In genomic region chr7:67647277-67647676, GRCm38 (mm10) we compare ENCODE assay signal across 8 mouse cellular contexts. TPM values are rescaled to one million over a fixed set of nuclear protein-coding genes. Genes with fewer than 3 reads are reported as not detected.
A peak's percentile ranks its signal among the peaks of the same experiment; 100 is the strongest.
DNase-seq lines count a peak whose midpoint lies in the region; ATAC-seq lines count a peak whose summit lies in the region.

TSS of gene Ttc23 (plus strand) at chr7:67647410.

- WGBS in kidney, embryonic 16.5 days = under 1% methylated on average over 5 of the region's 5 CpGs
- 1% methylated on average over 5 of the region's 5 CpGs for WGBS in midbrain, embryonic 15.5 days

- peak within 1 kb of the TSS; percentile 91 for H3K4me3 ChIP-seq in kidney, embryonic 16.5 days (ENCODE audit: low read length)
- peak within 1 kb of the TSS; percentile 75 for H3K4me3 ChIP-seq in midbrain, embryonic 15.5 days

- peak within 1 kb of the TSS; percentile 88 for H3K4me2 ChIP-seq in kidney, embryonic 16.5 days (replicated peaks; ENCODE audit: low read depth, low read length)
- H3K4me2 ChIP-seq in midbrain, embryonic 15.5 days = peak within 1 kb of the TSS; percentile 81

- no peaks in the 10 kb centered on the region for H3K27me3 ChIP-seq in kidney, embryonic 16.5 days (ENCODE audit: insufficient read depth, low read length)
- no peaks in the 10 kb centered on the region for H3K27me3 ChIP-seq in midbrain, embryonic 15.5 days (replicated peaks)

- H3K9ac ChIP-seq in kidney, embryonic 16.5 days (replicated peaks; ENCODE audit: low read length) = peak within 1 kb of the TSS; percentile 92
- peak within 1 kb of the TSS; percentile 62 for H3K9ac ChIP-seq in midbrain, embryonic 15.5 days

- H3K36me3 ChIP-seq in kidney, embryonic 16.5 days (ENCODE audit: insufficient read depth, low read length) = no peaks in the 10 kb centered on the region
- no peaks in the 10 kb centered on the region for H3K36me3 ChIP-seq in midbrain, embryonic 15.5 days (replicated peaks)

- ATAC-seq in kidney, embryonic 16.5 days (ENCODE audit: low FRiP score, low TSS enrichment) = no peak
- ATAC-seq in midbrain, embryonic 15.5 days (replicated peaks) = no peak

- DNase-seq in kidney, adult 8-10 months = peak; percentile 30 to 77
- DNase-seq in kidney, adult 11 months = no peak
- DNase-seq in embryo, embryonic 11 days = peak; percentile 83
- DNase-seq in heart, adult 18-20 months = peak; percentile 61 to 66
- no peak for DNase-seq in urinary bladder, postnatal 25 days (ENCODE audit: low spot score)
- no peak for DNase-seq in ovary, postnatal 10 days (ENCODE audit: low spot score)

- peak within 1 kb of the TSS; percentile 95 for H3K27ac ChIP-seq in kidney, embryonic 16.5 days (ENCODE audit: low read length)
- H3K27ac ChIP-seq in midbrain, embryonic 15.5 days = peak within 1 kb of the TSS; percentile 88; the same call in 1 of the 2 replicates

- peaks cover 39% of the 10 kb centered on the region for H3K4me1 ChIP-seq in kidney, embryonic 16.5 days (ENCODE audit: insufficient read depth, low read length)
- H3K4me1 ChIP-seq in midbrain, embryonic 15.5 days = peaks cover 23% of the 10 kb centered on the region

- H3K9me3 ChIP-seq in kidney, embryonic 16.5 days (ENCODE audit: low read length) = no peaks in the 10 kb centered on the region
- H3K9me3 ChIP-seq in midbrain, embryonic 15.5 days = no peaks in the 10 kb centered on the region

RNA-seq across cellular contexts. Expression of gene Ttc23, which starts in this region (rescaled TPM):
- 10 to 100 TPM; 16.7 to 18.2 TPM for total RNA-seq in heart, adult 18-20 months (2021)
- 30.4 and 32.6 TPM in 2 replicates for polyA plus RNA-seq in kidney, embryonic 16.5 days (2015; fragmentation: Nextera tagmentation; extraction: Ambion mirVana)
- 7.5 and 7.7 TPM in 2 replicates for polyA plus RNA-seq in midbrain, embryonic 15.5 days (2015; fragmentation: Nextera tagmentation; extraction: Ambion mirVana)

Comparison
In these comparisons a context has a peak if more than half of its experiments do, and no peak if none do; other contexts are left out.
1. DNase-seq: peak in kidney, adult 8-10 months (2 of 2), embryo, embryonic 11 days (single experiment) and heart, adult 18-20 months (2 of 2); none in kidney, adult 11 months (single experiment), urinary bladder, postnatal 25 days (single experiment) and ovary, postnatal 10 days (single experiment).